Mouse (Mus musculus) thymus, adult 2 months (tissue): Measurements from ENCODE around the gene Acss3. TPM values are rescaled to one million over a fixed set of nuclear protein-coding genes. Genes with fewer than 3 reads are reported as not detected.

Experiments
- DNase-seq: peaks from one replicate; pipeline ENCODE4 v3.0.0; 2021
- H3K27ac ChIP-seq: fragments of 200-500 bp; 2 replicates; pipeline ENCODE4 v1.5.1; 2012; ENCODE audit warnings: low read length, control low read depth; ENCODE audit not compliant: control insufficient read depth, insufficient read depth
- H3K27me3 ChIP-seq: fragments of 200-500 bp; 2 replicates; pipeline ENCODE4 v1.6.1; 2012; ENCODE audit warnings: mild to moderate bottlenecking, low read length, moderate library complexity, mixed read lengths; ENCODE audit not compliant: control insufficient read depth, insufficient read depth
- H3K36me3 ChIP-seq: fragments of 200-500 bp; 2 replicates; pipeline ENCODE4 v1.6.1; 2012; ENCODE audit warnings: mild to moderate bottlenecking, low read length, moderate library complexity; ENCODE audit not compliant: control insufficient read depth, insufficient read depth
- H3K4me1 ChIP-seq: fragments of 200-500 bp; replicated peaks from 2 replicates; pipeline ENCODE4 v1.6.1; 2012; ENCODE audit warnings: low read length; ENCODE audit not compliant: control insufficient read depth, insufficient read depth
- H3K4me3 ChIP-seq: fragments of 200-500 bp; 2 replicates; pipeline ENCODE4 v1.5.1; 2012; ENCODE audit warnings: mild to moderate bottlenecking, low read length, control low read depth, moderate library complexity; ENCODE audit not compliant: control insufficient read depth, insufficient read depth
- CTCF ChIP-seq: fragments of 200-500 bp; IDR thresholded peaks from 2 replicates; pipeline ENCODE4 v1.5.1; 2012; ENCODE audit warnings: mild to moderate bottlenecking, control low read depth, low read length, moderate library complexity, borderline replicate concordance; ENCODE audit not compliant: control insufficient read depth, poor library complexity, insufficient read depth; ENCODE audit errors: extremely low read depth
- POLR2A ChIP-seq: fragments of 200-500 bp; IDR thresholded peaks from 2 replicates; pipeline ENCODE4 v1.6.1; 2012; ENCODE audit warnings: mild to moderate bottlenecking, low read length, control low read depth, moderate library complexity; ENCODE audit not compliant: control insufficient read depth, poor library complexity, insufficient read depth; ENCODE audit errors: extremely low read depth
- WGBS: fragments of 180-500 bp; shearing (Covaris S2); methylation state at CpG from one replicate; pipeline ENCODE4 v1.1.7; 2018; 5-methylcytosine and 5-hydroxymethylcytosine counted together
- polyA plus RNA-seq: library from polyadenylated mRNA; depleted of rRNA; stranded (reverse); fragments of >200 nt; gene quantifications from 2 replicates; pipeline ENCODE4 v1.2.3, GENCODE M21; 2012

The Acss3 gene
- polyA plus RNA-seq, 1 experiment, result 0.90 TPM

DNA sequence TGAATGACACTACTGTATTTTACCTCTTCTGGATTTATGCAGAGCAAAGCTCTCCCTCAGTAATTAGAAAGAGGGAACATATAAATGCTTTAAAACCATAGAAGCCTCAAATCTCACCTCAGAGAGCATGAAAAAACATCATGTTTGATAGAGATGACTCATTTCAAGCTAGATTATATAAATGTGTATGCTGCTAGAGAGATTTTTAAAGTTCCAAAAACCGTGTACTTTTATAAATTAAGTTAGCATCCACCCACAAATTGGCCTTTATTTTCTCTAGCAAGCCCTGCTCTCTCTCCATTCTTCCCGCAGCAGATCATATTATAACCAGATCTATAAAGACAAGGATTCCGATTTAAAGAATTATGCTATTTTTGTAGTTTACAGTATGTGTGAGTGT is 164.4 kb downstream of the Acss3 start:
- 84% methylated on average over 3 of the region's 3 CpGs for WGBS
- Histone ChIP-seq H3K4me1 (no peaks in the 10 kb centered on the region), H3K36me3 (no peaks in the 10 kb centered on the region), H3K27ac (no peak overlapping the region), H3K27me3 (no peaks in the 10 kb centered on the region), H3K4me3 (no peak overlapping the region)
- DNase-seq, result no peak
- TF ChIP-seq CTCF (no peak), POLR2A (no peak)

DNA sequence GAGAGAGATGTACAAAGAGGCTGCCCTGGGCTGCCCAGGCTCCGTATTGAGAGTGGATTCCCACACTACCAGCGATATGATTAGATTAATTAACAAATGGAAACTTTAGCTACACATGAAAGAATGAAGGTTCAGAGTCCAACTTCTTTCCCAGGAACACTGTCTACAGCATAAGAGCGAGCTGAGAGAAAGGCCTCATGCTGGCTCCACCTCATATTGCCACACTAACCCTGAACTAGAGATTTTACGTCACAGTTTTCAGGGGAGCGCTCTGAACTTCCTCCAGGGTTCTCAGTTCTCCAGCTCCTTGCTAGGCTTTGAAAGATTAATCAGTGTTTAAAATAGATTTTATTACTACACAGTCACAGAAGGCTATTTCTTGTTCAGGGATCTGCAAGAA is 182.1 kb downstream of the Acss3 start:
- 80% methylated on average over 5 of the region's 5 CpGs for WGBS
- no peak overlapping the region for H3K4me3 ChIP-seq
- H3K27ac ChIP-seq, result no peak overlapping the region
- TF ChIP-seq POLR2A, result no peak
- TF ChIP-seq CTCF, result no peak
- H3K27me3 ChIP-seq, result no peaks in the 10 kb centered on the region
- H3K36me3 ChIP-seq, result no peaks in the 10 kb centered on the region
- no peaks in the 10 kb centered on the region for H3K4me1 ChIP-seq
- DNase-seq, result no peak

DNA sequence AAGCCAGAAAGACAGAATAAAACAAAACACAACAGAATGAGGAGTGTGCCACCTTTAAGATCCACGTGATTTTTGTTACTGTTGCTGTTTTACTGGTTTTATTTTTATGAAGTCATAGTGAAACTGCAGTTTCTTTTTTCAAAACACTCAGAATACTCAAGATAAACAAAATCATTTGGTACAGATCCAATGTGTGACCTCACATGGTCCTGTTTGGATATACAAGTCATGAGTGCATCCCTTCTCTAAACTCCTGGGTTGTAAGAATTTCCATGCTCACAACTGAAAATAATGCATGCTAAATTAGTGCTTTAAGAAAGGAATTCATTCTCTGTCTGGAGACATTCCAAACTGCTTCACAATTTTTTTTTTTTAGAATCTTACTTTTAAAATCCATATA is 184.0 kb downstream of the Acss3 start:
- no peak for DNase-seq
- H3K36me3 ChIP-seq, result no peaks in the 10 kb centered on the region
- 62% methylated on average over 1 of the region's 1 CpGs for WGBS
- H3K4me3 ChIP-seq, result no peak overlapping the region
- H3K4me1 ChIP-seq, result no peaks in the 10 kb centered on the region
- H3K27ac ChIP-seq, result no peak overlapping the region
- H3K27me3 ChIP-seq, result no peaks in the 10 kb centered on the region
- TF ChIP-seq CTCF (no peak), POLR2A (no peak)

DNA sequence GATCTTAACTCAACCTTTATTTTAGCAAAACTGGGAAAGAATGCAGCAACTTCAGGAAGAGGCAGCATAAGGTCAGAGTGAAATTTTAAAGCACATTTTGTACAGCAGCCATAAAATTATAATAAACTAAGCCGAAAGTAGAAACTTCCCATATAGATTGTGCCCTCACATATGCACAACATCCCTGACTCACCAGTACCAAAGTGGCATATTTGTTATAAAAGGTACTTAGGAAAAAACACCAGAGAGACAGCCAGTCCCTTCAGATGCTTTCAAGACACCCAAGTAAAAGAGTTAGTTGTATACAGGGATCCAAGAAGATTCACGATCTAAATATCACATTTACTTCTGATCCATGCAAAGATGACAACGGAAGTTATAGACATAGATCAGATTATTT is 184.6 kb downstream of the Acss3 start:
- TF ChIP-seq POLR2A (no peak), CTCF (no peak)
- Histone ChIP-seq H3K27me3 (no peaks in the 10 kb centered on the region), H3K36me3 (no peaks in the 10 kb centered on the region), H3K4me3 (no peak overlapping the region), H3K27ac (no peak overlapping the region), H3K4me1 (no peaks in the 10 kb centered on the region)
- 88% methylated on average over 3 of the region's 3 CpGs for WGBS
- no peak for DNase-seq

DNA sequence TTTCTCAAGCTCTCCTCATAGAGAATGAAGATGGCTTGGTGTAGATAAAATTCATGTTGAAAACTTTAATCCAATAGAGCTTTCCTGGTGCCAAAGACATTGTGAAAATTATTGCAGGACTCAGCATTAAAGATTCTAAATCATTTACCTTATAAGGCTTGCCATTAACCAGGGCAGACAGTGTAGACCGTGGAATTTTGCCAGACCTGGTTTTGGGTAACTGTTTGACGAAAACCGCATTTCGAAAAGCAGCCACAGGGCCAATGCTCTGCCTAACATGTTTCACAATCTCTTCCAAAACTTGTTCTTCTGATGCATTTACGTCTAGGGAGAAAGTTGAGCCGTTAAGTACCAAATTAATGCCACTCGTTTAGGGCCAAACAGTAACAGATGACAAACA is 186.5 kb downstream of the Acss3 start:
- Histone ChIP-seq H3K36me3 (no peaks in the 10 kb centered on the region), H3K4me3 (no peak overlapping the region), H3K4me1 (no peaks in the 10 kb centered on the region), H3K27me3 (no peaks in the 10 kb centered on the region), H3K27ac (no peak overlapping the region)
- TF ChIP-seq POLR2A (no peak), CTCF (no peak)
- no peak for DNase-seq
- 89% methylated on average over 7 of the region's 7 CpGs for WGBS

DNA sequence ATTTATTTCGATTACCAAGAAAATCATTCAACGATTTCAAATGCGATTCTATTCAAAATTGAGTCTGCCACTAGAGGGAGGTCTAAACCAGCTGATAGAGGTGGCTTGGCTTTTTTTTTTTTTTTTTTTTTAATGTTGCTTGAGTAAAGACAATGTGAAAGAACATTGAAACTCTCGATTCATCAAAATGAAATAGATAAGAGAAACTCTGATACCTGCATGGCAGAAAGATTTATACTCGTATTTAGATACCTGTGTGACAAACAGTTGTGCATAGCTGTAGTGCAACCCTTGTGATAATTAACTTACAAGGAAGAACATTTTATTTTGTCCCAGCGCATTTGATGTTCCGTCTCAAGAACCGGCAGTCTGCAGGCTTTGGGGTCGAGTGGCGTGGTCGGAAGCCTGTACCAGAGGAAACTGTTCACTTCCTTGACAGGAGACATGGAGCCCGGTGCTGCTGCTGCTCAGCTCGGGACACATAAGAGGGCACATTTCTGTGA is 190.8 kb downstream of the Acss3 start:
- no peak overlapping the region for H3K4me3 ChIP-seq
- no peaks in the 10 kb centered on the region for H3K27me3 ChIP-seq
- DNase-seq, result no peak
- 13% methylated on average over 13 of the region's 13 CpGs for WGBS
- TF ChIP-seq CTCF, result no peak
- TF ChIP-seq POLR2A, result no peak
- no peaks in the 10 kb centered on the region for H3K4me1 ChIP-seq
- H3K27ac ChIP-seq, result no peak overlapping the region
- no peaks in the 10 kb centered on the region for H3K36me3 ChIP-seq
